Mouse (Mus musculus) erythroblast, embryonic 14.5 days (primary cell): Measurements from ENCODE around the gene Gm4353.

Experiments used
- GATA1 ChIP-seq: IDR thresholded peaks from 2 replicates; pipeline ENCODE4 v1.6.1; 2012; ENCODE audit warnings: low read length, inconsistent platforms, mixed read lengths
- TAL1 ChIP-seq: IDR thresholded peaks from 3 replicates; pipeline ENCODE4 v1.6.1; 2012; ENCODE audit warnings: low read length, inconsistent platforms, mixed read lengths

DNA sequence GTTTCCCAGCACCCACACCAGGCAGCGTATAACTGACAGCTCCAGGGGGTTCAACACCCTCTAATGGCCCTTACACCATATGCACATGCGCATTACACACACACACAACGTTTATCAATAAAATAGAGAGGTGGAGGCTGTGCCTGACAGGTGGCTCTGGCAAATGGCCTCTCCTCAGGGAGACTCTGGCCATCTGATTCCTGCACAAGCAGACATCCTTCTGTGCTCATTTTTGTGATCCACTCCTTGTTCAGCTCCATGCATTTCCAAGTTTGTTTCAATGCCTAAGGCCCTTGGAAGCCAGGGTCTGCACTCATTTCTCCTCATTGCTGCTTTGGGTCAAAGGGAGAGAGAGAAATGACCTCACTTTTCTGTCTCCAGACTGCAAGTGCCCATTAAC lies 26.2 kb upstream of the Gm4353 start:
- TF ChIP-seq GATA1 (no peak), TAL1 (no peak)
